ENCODE assay signal across 9 mouse cellular contexts in the genomic region with DNA sequence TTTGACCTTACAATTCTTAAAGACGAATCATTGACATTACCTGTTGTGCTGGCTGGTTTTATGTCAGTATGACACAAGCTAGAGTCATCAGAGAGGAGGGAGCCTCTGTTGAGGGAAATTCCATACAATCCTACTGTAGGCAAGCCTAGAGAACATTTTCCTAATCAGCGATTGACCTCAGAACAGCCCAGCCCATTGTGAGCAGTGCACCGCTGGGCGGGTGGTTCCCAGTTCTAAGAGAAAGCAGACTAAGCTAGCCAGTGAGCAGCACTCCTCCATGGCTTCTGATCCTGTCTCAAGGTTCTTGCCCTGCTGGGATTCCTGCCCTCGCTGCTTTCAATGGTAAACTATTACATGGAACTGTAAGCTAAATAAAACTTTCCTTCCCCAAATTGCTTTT.
"Had no signal": no experiment of that assay in that cellular context is flagged by ENCODE, and none has a peak within 500 bp of the region (broad histone marks: within the 10 kb centered on the region; RNA-seq: fewer than 3 reads in every experiment).

No protein-coding gene starts in this region.

- DNase-seq: liver, embryonic 13.5 days; lung, adult 2 months; lung, postnatal 36 days; right cerebral cortex, postnatal 14 days; thymus, postnatal 36 days had no signal

- H3K9ac ChIP-seq: liver, embryonic 13.5 days; midbrain, embryonic 13.5 days had no signal

- ATAC-seq: lung, postnatal 0 days; midbrain, embryonic 13.5 days had no signal

- H3K4me2 ChIP-seq: liver, embryonic 13.5 days; midbrain, embryonic 13.5 days had no signal

- H3K9me3 ChIP-seq: limb, embryonic 10.5 days; liver, embryonic 13.5 days; midbrain, embryonic 13.5 days had no signal

- H3K36me3 ChIP-seq: limb, embryonic 10.5 days; liver, embryonic 13.5 days; midbrain, embryonic 13.5 days had no signal

- H3K4me3 ChIP-seq: left cerebral cortex, adult 2 months; limb, embryonic 10.5 days; liver, embryonic 13.5 days; midbrain, embryonic 13.5 days had no signal

- H3K4me1 ChIP-seq: liver, embryonic 13.5 days had no signal

- H3K27ac ChIP-seq: left cerebral cortex, adult 2 months; limb, embryonic 10.5 days; liver, embryonic 13.5 days; midbrain, embryonic 13.5 days had no signal
